Mouse (Mus musculus): Measurements from ENCODE around the gene Acrbp.

Gene Acrbp

DNA sequence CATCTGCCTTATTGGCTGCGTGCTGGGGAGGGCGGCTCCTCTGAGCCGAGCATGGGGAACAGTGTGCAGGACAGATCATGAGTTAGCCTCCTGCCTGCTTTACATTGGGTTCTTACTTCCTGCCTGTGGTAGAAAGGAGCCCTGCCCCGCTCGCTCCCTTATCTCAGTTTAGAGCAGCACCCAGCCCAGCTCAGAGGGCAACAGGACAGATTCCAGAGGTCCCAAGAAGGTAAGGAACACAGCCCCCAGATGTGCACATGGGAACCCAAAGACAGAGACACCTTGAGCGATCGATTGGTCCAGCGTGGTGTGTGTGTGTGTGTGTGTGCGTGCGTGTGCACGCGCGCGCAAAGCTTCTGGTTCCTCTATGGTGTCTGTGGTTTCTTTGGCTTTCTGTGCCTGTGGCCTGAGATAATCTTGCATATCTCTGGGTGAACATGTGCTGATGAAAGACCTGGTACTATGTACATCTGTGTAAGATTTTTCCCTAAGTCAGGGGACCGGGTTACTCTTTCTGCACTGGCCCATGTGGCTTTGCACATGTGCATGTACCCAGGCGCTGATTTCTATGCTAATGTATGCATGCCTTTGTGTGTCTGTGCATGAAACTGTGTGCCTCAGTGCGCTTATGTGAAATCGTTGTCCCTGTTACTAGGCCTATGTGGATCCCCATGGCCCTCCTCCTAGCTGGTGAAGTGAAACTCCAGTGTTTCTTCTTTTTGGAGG, 21.8 kb downstream of the Acrbp start:
- DNase-seq (ENCODE audit: low read depth), result peak; percentile 63

DNA sequence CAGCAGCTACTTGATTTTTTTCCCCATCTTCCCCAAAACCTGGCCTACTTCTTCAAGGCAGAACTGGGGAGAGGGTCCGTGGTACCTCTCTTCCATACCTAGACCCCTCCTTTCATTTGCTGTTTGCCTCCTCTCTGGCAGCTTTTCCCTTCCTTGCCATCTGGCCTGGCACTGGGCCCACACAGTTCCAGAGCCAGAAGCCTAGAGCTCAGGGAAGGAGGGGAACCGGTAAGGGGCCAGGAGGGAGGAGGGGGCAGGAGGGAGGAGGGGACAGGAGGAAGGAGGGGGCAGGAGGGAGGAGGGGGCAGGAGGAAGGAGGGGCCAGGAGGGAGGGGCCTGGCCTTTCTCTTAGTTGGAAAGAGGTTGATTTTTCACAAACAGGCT, 22.4 kb downstream of the Acrbp start:
- no peak for DNase-seq (ENCODE audit: low read depth)

DNA sequence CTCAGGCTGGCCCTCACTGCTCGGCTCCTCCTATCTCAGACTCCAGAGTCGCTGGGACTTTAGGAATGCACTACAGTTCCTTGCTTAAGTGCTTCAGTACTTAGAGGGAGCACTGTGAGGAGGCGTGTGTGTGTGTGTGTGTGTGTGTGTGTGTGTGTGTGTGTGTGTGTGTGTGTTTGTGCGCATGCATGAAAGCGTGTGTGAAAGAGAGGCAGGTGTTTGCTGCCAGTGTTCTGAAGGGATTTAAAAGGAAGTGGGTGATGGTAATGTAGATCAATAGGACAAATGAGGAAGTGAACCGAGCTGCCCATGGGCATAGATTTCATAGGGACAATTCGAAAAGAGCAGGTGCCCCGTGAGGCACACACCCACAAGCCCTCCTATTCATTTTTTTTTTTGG, 24.3 kb downstream of the Acrbp start:
- DNase-seq (ENCODE audit: low read depth), result no peak

DNA sequence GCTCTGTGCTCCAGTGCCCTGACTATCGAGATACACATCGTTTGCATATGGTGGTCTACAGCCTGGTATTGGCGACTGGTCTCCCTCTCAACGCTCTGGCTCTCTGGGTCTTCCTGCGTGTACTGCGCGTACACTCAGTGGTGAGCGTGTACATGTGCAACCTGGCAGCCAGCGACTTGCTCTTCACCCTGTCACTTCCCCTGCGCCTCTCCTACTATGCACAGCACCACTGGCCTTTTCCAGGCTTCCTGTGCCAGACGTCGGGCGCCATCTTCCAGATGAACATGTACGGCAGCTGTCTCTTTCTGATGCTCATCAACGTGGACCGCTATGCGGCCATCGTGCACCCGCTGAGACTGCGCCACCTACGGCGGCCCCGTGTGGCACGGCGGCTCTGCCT, 31.9 kb downstream of the Acrbp start:
- DNase-seq (ENCODE audit: low read depth), result no peak

DNA sequence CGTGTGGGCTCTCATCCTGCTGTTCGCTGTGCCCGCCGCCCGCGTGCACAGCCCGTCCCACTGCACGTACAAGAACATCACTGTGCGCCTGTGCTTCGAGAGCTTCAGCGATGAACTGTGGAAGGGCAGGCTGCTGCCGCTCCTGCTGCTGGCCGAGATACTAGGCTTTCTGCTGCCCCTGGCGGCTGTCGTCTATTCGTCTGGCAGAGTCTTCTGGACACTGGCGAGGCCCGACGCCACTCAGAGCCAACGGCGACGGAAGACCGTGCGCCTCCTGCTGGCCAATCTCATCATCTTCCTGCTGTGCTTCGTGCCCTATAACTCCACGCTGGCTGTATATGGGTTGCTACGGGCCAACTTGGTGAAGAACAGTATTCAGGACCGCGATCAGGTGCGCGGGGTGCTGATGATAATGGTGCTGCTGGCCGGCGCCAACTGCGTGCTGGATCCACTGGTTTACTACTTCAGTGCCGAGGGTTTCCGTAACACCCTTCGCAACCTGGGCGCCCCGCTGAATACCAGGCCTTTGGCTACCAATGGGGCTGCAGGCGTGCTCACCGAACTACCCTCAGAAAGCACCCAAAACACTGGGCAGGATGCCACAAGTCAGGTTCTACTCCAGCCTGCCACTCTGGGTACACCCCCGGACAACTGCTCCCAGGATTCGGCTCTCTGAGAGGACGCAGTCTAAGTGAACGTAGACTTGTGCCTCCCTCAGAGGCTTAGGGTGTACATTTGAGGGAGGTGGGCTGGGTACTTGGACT, 32.5 kb downstream of the Acrbp start:
- DNase-seq (ENCODE audit: low read depth), result peak; percentile 64

DNA sequence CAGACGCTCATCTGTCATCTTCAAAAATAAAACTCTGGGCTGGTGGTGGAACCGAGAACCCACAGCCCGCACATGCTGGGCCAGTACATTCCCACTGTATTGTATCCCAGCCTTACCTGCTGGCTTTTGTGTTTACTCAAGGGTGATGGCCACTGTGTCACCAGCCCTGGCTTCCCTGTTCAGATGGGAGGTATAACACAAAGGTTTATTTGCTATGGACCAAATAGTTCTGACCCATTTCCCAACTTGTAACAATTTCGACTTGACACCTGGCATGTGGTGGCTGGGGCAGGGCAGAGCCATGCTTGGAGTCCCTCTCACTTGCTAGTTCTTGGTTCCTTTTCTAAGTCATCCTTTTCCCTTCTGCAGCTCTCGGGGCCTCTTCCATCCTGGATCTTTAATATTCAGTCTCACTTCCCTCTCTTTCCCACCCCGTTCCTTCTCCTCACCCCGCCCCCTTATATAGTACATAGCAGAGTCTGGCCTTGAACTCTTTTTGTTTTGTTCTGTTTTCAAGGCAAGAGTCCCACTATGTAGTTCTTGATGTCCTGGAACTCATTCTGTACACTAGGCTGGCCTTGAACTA, 33.4 kb downstream of the Acrbp start:
- no peak for DNase-seq (ENCODE audit: low read depth)

DNA sequence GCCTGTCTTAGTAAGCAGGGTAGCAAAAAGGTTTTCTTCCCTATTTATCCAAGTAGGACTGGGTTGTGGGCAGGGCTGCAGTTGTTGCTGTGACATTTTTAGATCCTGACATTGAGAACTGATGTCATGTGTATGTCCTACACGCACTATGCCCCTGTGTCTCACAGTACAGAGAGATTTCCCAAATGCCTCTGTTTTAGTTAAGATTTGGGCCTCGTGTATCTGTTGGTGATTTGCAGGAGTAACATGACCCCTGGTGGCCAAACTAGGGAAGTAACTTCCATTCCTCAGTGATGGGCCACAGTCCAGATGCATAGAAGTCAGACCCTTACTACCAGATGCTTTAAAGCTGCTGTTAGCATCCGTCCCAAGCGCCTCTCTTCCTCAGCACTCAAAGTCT, 34.9 kb downstream of the Acrbp start:
- no peak for DNase-seq (ENCODE audit: low read depth)

DNA sequence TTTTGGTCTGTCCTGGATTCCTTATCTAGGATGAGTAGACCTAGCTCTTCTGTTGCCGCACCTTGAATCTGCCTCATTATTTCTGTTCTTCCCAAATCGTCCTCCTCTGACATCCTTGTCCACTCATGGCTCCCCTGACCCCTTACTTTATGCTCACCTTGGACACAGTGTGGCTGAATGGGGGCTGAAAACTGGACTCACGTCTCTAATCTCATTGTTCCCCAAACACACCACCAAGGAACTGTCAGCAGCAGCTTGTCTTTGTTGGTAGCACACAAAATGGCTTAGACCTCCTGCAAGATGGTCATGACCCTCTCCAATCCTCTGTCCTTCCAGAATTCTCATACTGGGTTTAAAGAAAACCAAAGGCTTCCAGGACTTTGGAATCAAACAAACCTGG, 38.4 kb downstream of the Acrbp start:
- no peak for DNase-seq (ENCODE audit: low read depth)

DNA sequence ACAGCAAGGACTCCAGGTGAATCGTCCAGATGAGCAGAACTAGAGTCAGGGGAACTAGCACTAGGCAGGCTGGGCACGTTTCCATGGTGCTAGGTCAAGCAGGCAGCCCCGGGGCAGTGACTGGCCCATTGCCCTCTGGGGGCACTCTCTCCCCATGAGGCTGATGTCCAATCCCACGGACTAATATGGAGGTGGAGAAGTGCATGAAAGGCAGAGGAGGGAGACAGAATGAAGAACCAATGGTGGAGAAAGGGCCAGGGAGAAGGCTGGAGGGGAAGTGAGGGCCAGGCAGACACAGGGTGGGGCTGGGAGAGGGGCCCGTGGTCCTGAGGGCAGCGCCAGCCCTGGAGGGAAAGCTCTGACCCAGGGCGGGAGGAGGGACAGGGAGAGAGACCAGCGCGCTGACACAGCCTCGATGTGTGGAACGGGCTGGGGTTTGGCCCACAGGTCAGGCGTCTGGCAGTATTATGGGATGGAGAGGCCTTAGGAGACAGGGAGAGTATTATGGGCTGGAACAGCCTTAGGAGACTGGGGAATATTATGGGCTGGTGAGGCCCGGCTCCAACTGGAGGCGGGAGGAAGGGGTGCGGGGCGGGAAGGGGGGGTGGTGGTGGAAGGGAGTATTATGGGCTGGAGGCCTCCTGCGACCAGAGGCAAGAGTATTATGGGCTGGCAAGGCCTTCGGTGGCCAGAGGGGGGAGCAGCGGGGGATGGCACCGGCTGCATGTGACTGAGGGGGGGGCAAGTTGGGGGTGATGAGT, 39.3 kb downstream of the Acrbp start:
- DNase-seq (ENCODE audit: low read depth), result no peak

DNA sequence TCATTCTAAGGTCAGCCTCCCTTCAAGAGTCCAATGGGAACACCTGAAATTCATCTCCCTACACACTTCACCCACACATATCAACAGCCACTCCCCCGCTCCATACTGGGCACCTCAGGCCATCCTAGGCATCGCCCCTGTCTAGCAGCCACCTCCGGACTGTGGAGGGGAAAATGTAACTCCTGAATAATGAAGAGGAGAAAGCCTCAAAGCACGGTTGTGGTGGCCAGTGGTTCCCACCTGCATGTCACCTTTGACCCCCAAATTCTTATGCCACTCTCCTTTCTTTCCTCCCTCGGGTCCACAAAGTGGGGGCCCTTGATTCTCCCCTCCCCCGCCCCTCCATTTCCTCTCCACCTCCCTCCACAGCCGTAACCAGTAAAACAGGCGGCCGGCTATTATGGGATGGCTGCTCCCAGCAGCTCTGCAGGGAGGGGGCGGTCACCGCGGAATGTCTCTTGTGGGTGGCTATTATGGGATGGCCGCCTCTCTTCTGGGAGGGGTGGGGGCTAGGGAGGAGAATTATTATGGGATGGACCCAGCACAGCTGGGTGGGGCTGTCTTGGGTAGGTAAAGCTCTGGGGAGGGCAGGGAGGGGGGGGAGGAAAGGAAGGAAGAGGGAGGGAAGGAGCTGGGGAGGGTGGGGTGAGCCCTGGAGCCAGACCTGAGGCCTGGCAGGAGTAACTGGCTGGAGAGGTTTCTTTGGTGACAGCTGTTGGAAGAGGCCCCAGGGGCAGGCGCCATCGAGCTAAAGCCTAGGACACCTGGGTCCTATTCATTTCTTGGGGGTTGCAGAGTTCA, 40.2 kb downstream of the Acrbp start:
- DNase-seq (ENCODE audit: low read depth), result no peak

DNA sequence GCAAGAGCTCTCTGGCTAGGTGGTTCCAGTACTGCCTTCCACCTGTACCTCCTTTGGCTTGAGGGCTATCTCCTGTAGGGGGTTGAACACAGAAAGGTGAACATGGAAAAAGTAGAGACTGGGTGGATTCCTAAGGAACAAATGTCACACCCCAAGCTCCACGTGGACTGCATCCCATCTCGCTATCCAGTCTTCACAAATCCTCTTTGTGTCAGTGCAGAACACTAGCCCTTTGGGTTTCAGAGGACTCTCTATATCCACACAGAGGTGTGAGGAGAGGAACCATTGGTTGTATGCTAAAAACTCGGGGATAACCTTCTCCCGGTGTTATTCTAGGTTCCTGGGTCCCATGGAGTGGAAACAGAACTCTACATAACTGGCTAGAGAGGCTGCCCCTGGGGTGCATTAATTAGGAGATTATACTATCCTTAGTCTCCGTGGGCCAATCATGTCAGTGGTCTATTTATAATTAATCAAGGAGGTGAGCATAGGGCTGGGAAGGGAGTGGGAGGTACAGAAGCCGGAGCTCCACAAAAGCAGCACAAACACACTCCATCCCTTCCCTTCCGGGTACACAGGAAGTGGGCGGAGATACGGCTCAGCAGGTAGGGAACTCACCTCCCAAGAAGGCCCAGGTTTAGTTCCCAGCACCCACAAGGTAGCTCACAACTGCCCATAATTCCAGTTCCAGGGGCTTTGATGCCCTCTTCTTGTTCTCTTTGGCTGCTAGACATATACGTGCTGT, 41.0 kb downstream of the Acrbp start:
- DNase-seq (ENCODE audit: low read depth), result no peak

DNA sequence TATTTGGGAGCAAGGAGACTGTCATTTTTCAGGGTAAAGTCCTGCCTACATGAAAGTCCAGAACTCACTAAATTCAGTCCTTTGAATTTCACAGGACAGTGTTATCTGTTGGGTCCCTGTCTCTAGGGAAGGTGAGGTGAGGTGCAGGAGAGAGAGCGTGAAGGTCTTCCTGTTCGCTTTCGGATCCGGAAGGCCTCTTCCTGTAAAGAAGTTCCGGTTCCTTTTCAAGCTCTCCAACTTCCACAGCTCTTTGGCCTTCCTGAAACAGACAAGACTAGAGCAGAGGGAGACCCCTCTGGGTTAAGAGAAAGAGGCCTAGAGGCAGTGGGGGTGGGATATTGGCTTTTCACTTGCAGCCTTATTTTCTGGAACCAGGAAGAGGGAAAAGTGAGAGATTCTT, 42.9 kb downstream of the Acrbp start:
- DNase-seq (ENCODE audit: low read depth), result no peak

DNA sequence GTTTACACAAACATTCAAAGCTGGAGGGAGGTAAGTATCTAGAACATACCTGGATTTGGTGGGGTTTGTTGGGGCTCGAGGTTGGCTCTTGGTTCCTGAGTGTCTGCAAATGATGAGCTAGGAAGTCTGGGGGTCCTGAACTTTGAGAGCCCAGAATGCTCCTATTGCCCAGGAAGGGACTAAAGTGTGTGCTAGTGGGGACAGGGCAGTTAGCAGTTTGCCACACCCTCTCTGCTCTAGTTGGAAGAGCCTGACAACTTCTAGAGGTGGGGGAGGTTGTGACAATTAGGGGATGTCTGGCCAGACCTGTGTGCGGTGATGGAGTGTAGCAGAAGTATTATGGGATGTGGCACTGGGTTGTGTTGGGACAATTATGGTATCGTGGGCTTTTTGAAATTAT, 45.4 kb downstream of the Acrbp start:
- DNase-seq (ENCODE audit: low read depth), result no peak

DNA sequence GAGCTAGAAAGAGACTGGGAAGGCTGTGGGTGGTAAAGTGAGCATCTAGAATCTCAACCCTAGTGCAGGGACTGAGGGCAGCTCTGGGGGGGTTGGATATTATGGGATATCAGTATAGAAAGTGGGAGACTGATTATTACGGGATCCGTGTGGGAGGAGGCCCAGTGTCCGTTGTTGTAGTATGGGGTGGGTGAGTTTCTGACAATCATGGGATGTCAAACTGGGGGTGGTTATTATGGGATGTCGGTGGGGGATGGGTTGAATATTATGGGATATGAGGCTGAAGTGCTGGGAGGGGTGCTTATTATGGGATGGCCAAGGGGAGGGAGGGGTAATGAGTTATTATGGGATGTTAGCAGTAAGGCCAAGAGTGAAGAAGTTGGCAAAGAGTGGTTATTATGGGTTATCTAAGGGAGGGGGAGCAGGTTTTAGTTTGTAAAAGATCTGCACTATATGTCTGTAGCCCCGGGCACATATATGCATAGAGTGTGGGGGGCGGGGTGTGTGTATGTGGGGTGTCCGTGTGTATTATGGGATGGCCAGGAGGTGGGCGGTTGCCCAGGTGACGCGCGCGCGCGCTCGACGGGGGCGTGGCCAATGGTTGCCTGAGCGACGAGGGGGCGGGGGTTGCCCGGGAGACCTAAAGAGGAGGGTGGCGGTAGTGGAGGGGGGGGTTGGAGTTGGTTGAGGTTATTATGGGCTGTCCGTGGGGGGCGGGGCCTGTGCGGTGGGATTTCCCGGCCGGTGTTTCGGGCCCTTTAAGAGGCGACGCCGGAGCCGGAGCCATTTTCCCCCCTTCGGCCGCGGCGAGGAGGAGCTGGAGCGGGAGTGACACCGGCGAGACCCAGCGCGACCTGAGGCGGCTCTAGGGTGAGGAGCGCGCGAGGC, 46.1 kb downstream of the Acrbp start, which contains the start of gene Chd4:
Gene Chd4, plus strand, starts transcription at position 591 of the 888 bp plus-strand sequence.
- peak; percentile 76 for DNase-seq (ENCODE audit: low read depth)

DNA sequence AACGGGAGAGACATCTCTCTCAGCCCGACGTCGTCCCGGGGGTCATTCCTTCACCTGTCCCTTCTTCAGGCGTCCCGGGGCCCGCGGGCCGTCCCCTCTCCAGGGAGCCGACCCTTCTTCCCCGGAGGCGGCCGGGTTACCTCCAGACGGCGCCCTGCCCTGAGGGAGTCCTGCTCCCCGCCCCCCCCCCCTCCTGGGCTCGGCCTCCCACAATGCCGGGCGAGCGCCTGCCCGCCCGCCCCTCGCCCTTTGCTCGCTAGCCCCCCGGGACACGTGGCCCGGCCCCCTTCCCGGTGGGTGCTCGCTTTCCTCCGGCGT, 46.7 kb downstream of the Acrbp start:
- DNase-seq (ENCODE audit: low read depth), result no peak

DNA sequence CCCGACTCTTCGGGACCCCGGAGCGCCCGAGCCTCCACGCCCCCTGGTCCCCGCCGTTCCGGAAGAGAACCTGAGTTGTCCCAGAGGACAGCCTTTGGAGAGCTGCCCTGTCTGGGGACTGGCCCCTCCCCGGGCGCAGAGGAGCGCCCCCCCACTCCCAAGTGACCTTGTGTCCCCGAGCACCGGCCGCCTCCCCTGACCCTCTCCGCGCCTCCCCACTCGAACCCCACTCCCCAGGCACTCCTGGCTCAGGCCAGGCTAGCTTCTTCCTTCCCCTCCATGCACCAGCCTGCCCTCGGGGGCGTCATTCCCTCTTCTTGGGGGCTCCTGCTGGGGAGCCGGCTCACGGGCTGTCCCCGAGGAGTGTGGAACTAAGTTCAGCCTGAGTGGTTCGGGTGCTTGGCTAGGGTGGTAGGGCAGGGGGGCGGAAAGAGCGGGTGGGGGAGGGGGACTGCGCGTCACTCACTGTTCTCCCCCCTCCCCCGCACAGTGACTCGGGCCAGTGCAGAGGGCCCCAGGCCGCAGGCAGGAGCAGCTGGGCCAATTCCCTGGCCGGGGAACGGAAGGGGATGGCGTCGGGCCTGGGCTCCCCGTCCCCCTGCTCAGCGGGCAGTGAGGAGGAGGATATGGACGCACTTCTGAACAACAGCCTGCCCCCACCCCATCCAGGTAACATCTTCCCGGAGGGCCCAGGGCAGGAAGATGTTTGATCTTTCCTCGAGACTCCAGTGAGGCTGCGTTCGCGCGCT, 47.3 kb downstream of the Acrbp start:
- no peak for DNase-seq (ENCODE audit: low read depth)

DNA sequence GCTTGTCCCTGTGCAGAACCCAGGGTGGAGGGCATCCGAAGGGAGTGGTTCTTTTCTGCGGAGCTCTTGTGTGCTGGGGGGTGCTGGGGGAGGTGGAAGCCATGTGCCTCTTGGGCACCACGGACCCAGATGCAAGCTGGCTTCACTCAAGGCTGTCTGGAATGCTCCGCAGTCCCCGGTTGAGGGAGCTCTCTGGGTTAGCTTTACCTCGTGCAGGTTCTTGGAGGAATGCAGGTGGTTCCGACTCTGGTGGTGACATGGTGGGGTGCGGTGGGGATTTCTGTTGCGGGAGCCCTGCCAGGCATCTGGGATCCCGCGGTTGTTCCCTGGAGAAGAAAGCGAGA, 47.8 kb downstream of the Acrbp start:
- no peak for DNase-seq (ENCODE audit: low read depth)

DNA sequence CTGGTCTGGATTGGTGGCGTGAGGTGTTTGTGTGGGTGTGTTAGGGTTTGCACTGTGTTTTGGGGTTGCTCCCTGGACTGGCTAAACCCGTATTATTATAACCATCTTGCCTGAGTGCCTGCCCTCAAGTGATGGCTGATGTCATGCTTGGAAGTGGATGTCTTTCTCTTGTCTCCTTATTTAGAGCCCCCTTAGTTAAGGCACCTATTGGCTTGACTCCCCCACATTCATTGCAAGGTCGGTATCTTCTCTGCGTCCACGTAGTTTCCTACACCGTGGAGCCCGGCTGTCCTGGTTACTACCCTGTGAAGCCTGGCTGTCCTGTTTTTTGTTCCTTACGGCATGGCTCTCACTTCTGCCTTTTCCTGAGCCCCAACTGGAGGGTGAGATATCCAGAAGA, 48.5 kb downstream of the Acrbp start:
- no peak for DNase-seq (ENCODE audit: low read depth)

DNA sequence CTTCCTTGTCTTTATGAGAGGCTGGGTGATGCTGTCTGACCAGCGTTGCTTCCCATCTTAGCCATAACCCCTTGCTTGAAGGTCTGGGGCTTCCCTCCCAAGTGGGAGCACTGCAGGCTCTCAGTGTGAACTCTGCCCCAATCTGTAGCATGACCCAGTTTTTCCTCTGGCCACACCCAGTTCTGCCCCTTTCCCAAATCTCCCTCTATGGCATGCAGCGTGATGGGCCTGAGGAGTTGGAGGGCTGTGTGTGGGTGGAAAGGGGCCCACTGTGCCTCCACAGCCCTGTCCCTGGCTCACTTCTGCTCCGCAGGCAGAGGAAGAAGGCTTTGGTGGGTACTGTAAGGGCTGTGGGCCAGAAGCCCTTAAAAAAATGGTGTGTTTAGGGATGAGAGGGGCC, 49.0 kb downstream of the Acrbp start:
- DNase-seq (ENCODE audit: low read depth), result no peak
